Mouse (Mus musculus): ENCODE results near the gene Tesc. TPM values are rescaled to one million over a fixed set of nuclear protein-coding genes. Genes with fewer than 3 reads are reported as not detected.

Tesc gene
- polyA plus RNA-seq (2014; fragmentation: Illumina TruSeq; extraction: RNeasy Lipid Tissue Mini Kit (QIAGEN cat#74804); ENCODE audit: low read depth, low replicate concordance), result not detected

DNA sequence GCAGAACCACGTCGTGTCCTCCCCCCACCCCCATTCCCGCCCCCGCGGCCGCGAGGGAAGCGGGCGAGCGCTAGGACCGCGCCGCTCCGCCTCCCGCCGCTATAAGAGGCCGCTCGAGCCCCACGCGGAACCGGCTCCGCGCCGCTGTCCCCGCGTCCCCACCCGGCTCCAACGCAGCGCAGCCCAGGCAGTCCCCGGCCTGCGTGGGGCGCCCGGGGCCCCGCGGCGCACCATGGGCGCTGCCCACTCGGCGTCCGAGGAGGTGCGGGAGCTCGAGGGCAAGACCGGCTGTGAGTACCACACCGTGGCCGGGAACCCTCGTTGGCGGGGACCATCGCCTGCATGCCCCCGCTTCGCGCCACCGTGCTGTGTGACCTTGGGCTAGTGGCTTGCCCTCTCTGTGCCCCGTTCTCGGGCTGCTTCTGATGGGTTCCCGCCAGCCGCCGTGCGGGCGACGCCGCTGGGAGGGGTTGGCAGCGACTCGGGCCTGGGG, at the start of gene Tesc:
Tesc (plus strand) TSS at position 46 of the 493 bp plus-strand sequence.

Other genes with a start within 250 kb of the Tesc start
- 3.4 TPM for gene Nos1, start 246.7 kb upstream of the Tesc start, polyA plus RNA-seq (2014; fragmentation: Illumina TruSeq; extraction: RNeasy Lipid Tissue Mini Kit (QIAGEN cat#74804); ENCODE audit: low read depth, low replicate concordance)
- 10.9 TPM for gene Fbxo21, start 51.0 kb upstream of the Tesc start, polyA plus RNA-seq (2014; fragmentation: Illumina TruSeq; extraction: RNeasy Lipid Tissue Mini Kit (QIAGEN cat#74804); ENCODE audit: low read depth, low replicate concordance)
- gene Fbxw8, start 127.7 kb downstream of the Tesc start, polyA plus RNA-seq (2014; fragmentation: Illumina TruSeq; extraction: RNeasy Lipid Tissue Mini Kit (QIAGEN cat#74804); ENCODE audit: low read depth, low replicate concordance), result 0.98 TPM
- gene Hrk, start 136.9 kb downstream of the Tesc start, polyA plus RNA-seq (2014; fragmentation: Illumina TruSeq; extraction: RNeasy Lipid Tissue Mini Kit (QIAGEN cat#74804); ENCODE audit: low read depth, low replicate concordance), result not detected
- 0.57 TPM for gene Rnft2, start 217.4 kb downstream of the Tesc start, polyA plus RNA-seq (2014; fragmentation: Illumina TruSeq; extraction: RNeasy Lipid Tissue Mini Kit (QIAGEN cat#74804); ENCODE audit: low read depth, low replicate concordance)
- gene 2410131K14Rik, start 217.5 kb downstream of the Tesc start, polyA plus RNA-seq (2014; fragmentation: Illumina TruSeq; extraction: RNeasy Lipid Tissue Mini Kit (QIAGEN cat#74804); ENCODE audit: low read depth, low replicate concordance), result 2.7 TPM

Data from sigmoid colon, adult 10 weeks (tissue).